Mouse (Mus musculus) CH12.LX (cell line): ENCODE measurements around the gene Olfr1062. TPM values are rescaled to one million over a fixed set of nuclear protein-coding genes. Genes with fewer than 3 reads are reported as not detected.
"Not testable (repeated sequence)": the region's sequence is repeated elsewhere in the genome, so short reads cannot be mapped to it uniquely, and the experiment has no call there.

ENCODE experiments used
- DNase-seq: peaks from one replicate; pipeline ENCODE4 v3.0.0-alpha.2; 2013; ENCODE audit errors: extremely low read depth
- H3K27ac ChIP-seq: 2 replicates; pipeline ENCODE4 v1.5.1; 2012; ENCODE audit warnings: low read depth, mild to moderate bottlenecking, control low read depth, moderate library complexity; ENCODE audit not compliant: insufficient read depth
- H3K27me3 ChIP-seq: replicated peaks from 2 replicates; pipeline ENCODE3; 2012; ENCODE audit warnings: inconsistent platforms
- H3K36me3 ChIP-seq, 2 experiments: replicated peaks in 1 of 2; 2 replicates each; pipeline versions ENCODE3 to v1.6.1; 2012; ENCODE audit warnings: inconsistent platforms in 1 of 2, low read length in 1 of 2, mild to moderate bottlenecking in 1 of 2, mixed read lengths in 1 of 2, moderate library complexity in 1 of 2; ENCODE audit not compliant: control insufficient read depth in 1 of 2, insufficient read depth in 1 of 2
- H3K4me1 ChIP-seq, 2 experiments: 2 replicates each; pipeline ENCODE4 v1.6.1; 2012; ENCODE audit warnings: inconsistent platforms in 1 of 2, moderate library complexity in 1 of 2; ENCODE audit not compliant: insufficient read depth in 2 of 2, control insufficient read depth in 1 of 2
- H3K4me2 ChIP-seq: 2 replicates; pipeline ENCODE4 v1.6.1; 2012; ENCODE audit warnings: low read depth, mild to moderate bottlenecking, control low read depth; ENCODE audit not compliant: poor library complexity, insufficient read depth, severe bottlenecking
- H3K4me3 ChIP-seq, 3 experiments: fragments of 150-350 bp in 1 of 3; sonication (generic) in 1 of 3; replicated peaks in 1 of 3; 2 replicates each; pipeline versions ENCODE3 to v1.5.1; 2011 to 2012; ENCODE audit warnings: low read depth in 2 of 3, low read length in 2 of 3, mild to moderate bottlenecking in 2 of 3, moderate library complexity in 2 of 3, control low read depth in 1 of 3, improper control_type of control experiment in 1 of 3, inconsistent platforms in 1 of 3, mixed read lengths in 1 of 3; ENCODE audit not compliant: poor library complexity in 1 of 3
- H3K79me2 ChIP-seq: replicated peaks from 2 replicates; pipeline ENCODE4 v1.6.1; 2012; ENCODE audit warnings: mild to moderate bottlenecking, moderate library complexity; ENCODE audit not compliant: control insufficient read depth, poor library complexity, insufficient read depth, severe bottlenecking; ENCODE audit errors: extremely low read depth
- H3K9ac ChIP-seq: 2 replicates; pipeline ENCODE4 v1.6.1; 2012; ENCODE audit warnings: low read depth, mild to moderate bottlenecking, control low read depth, moderate library complexity; ENCODE audit not compliant: insufficient read depth
- H3K9me3 ChIP-seq: replicated peaks from 2 replicates; pipeline ENCODE3; 2012; ENCODE audit warnings: low read length, inconsistent platforms, mixed read lengths
- CHD2 ChIP-seq: IDR thresholded peaks from 2 replicates; pipeline ENCODE4 v1.6.1; 2011; ENCODE audit warnings: low read length, improper control_type of control experiment
- MXI1 ChIP-seq: IDR thresholded peaks from 2 replicates; pipeline ENCODE4 v1.6.1; 2011; ENCODE audit warnings: mild to moderate bottlenecking, low read depth, low read length, improper control_type of control experiment
- RCOR1 ChIP-seq: conservative IDR thresholded peaks from 2 replicates; pipeline ENCODE4 v1.6.1; 2012; ENCODE audit warnings: low read depth, mild to moderate bottlenecking, inconsistent platforms, low read length, improper control_type of control experiment
- SMC3 ChIP-seq: IDR thresholded peaks from 2 replicates; pipeline ENCODE4 v1.6.1; 2011; ENCODE audit warnings: low read depth, low read length, improper control_type of control experiment
- UBTF ChIP-seq: IDR thresholded peaks from 2 replicates; pipeline ENCODE4 v1.6.1; 2012; ENCODE audit warnings: low read depth, mild to moderate bottlenecking, inconsistent platforms, low read length, improper control_type of control experiment, moderate library complexity
- USF1 ChIP-seq: IDR thresholded peaks from 2 replicates; pipeline ENCODE4 v1.6.1; 2014; ENCODE audit warnings: low read depth, mild to moderate bottlenecking, inconsistent platforms, low read length, improper control_type of control experiment
- ZC3H11A ChIP-seq: IDR thresholded peaks from 2 replicates; pipeline ENCODE4 v1.6.1; 2012; ENCODE audit warnings: low read depth, mild to moderate bottlenecking, inconsistent platforms, low read length, improper control_type of control experiment
- dilution Hi-C: fragments of 300-500 bp; cut with MboI; formaldehyde crosslinking; loops from 2 replicates; pipeline ENCODE4 v1.14.3; 2020; ENCODE audit warnings: low sequenced_read_pairs; ENCODE audit not compliant: extremely low pct_unique_long_range_greater_than_20kb, extremely low pct_ligation_motif_present
- in situ Hi-C: fragments of 300-500 bp; cut with MboI; formaldehyde crosslinking; loops from 3 replicates; pipeline ENCODE4 v1.14.3; 2019; ENCODE audit warnings: low sequenced_read_pairs, low pct_ligation_motif_present, low pct_unique_long_range_greater_than_20kb, mixed read lengths
- polyA plus RNA-seq: library from polyadenylated mRNA; unstranded; fragments of >175 nt; gene quantifications from 2 replicates; pipeline ENCODE4 v1.2.1, GENCODE M21; 2012; ENCODE audit warnings: low read depth; ENCODE audit not compliant: insufficient read length
- total RNA-seq, 2 experiments: library from RNA; depleted of rRNA; stranded (reverse); fragments of 300-350 nt in 1 of 2; fragments of >200 nt in 1 of 2; gene quantifications; 2 replicates each; pipeline ENCODE4 v1.2.3; 2012 to 2014

Olfr1062 gene
- total and polyA plus RNA-seq, 3 experiments: not detected

DNA sequence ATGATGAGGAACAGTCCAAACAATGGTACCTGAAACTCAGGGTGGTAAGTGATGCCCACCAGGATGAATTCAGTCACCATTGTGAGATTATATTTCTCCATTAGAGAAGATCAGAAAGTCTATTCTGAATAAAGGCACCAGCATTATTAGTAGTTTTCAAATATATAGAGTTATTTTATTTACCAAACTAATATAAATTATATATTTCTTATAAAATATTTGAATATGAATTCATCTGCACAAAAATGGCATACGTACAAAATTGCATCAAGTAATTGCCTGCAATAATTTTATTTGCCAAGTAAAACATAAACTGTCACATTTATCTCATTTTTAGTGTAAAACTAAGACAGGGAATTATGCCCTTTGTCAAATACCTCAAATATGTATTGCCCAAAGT is 29.6 kb upstream of the Olfr1062 start, which contains the start of gene Olfr1066:
Gene Olfr1066 (minus strand): TSS at position 101 of the 400 bp plus-strand sequence.
- Histone ChIP-seq H3K4me1 (no peaks in the 10 kb centered on the region), H3K9ac (no peak within 1 kb of the TSS), H3K4me3 (no peak within 1 kb of the TSS), H3K27ac (no peak within 1 kb of the TSS), H3K9me3 (peaks cover 10% of the 10 kb centered on the region), H3K27me3 (no peaks in the 10 kb centered on the region), H3K79me2 (no peaks in the 10 kb centered on the region), H3K36me3 (no peaks in the 10 kb centered on the region), H3K4me2 (no peak within 1 kb of the TSS)
- DNase-seq: no peak
- in situ Hi-C loops: loop anchor here (25.0 kb wide), 1 partner anchor 719 kb away; no protein-coding TSS in a partner anchor
- dilution Hi-C loops: no loop called here
- TF ChIP-seq CHD2 (no peak), UBTF (no peak), MXI1 (no peak), USF1 (no peak), SMC3 (no peak), ZC3H11A (no peak), RCOR1 (no peak)

DNA sequence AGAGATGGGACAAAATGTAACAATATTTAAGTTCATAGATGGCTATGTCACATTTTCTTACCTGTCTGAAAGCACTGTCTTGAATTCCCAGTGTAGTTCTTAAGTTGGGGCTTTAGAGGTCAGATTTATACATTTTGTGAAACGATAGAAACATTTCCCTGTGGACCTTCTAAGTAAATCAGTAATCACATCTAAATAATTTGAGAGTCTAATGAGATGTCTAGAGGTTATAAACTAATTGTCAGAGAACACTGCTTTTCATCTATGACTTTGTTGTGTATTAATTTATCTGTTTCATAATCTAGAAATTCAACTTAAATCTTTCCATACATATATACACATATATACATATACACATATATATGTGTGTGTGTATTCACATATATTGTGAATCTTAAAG is 23.9 kb upstream of the Olfr1062 start, which contains the start of gene Olfr1065:
Gene Olfr1065 (minus strand): TSS at position 101 of the 400 bp plus-strand sequence.
- H3K4me3 ChIP-seq, H3K9ac ChIP-seq, H3K4me1 ChIP-seq, H3K36me3 ChIP-seq, H3K27me3 ChIP-seq, H3K9me3 ChIP-seq, H3K27ac ChIP-seq, DNase-seq, dilution Hi-C loops, H3K4me2 ChIP-seq, H3K79me2 ChIP-seq: not testable (repeated sequence)
- in situ Hi-C loops: loop anchor here (25.0 kb wide), 1 partner anchor 713 kb away; no protein-coding TSS in a partner anchor

DNA sequence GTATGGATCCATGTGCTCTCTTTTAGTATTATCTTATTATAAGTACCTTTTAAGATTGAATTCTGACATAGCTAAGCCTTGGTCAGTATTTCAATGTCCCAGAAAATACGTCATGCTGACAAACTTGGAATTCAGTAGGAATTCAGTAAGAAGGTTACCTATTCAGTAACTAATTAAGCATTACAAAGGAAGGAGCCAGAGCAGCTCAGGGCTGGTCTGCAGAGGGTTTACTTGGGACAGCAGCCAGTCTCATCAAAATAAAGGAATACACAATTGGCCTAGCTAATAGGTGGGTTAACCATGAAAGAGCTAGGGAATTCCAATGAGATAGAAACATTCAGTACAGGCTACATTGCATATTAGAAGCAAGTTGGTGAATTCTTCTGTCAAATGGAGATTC is 15.6 kb upstream of the Olfr1062 start:
- DNase-seq, H3K9ac ChIP-seq, H3K4me1 ChIP-seq: not testable (repeated sequence)

DNA sequence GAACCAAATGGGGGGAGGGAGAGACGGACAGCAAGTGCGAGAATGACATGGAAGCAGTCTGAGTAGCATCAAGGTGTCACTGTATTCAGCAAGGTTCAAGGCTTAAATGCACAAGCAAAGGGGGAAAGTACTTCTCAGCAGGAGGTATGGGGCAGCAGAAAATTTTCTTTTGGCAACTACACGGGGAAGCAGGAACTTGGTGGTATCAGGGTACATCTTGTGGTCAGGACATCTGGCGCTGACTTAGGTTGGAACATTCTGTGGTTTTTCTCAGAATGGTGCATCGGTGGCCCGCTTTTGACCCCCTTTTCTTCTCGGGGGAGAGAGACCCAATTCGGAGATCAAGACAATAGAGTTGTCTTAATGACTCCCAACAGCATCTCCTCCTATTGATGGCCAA is 2.0 kb upstream of the Olfr1062 start:
- H3K9ac ChIP-seq, DNase-seq, H3K27ac ChIP-seq, dilution Hi-C loops, H3K4me2 ChIP-seq, H3K79me2 ChIP-seq, H3K36me3 ChIP-seq, H3K9me3 ChIP-seq, H3K4me1 ChIP-seq, in situ Hi-C loops, H3K27me3 ChIP-seq, H3K4me3 ChIP-seq: not testable (repeated sequence)

More for the DNA sequence above, 15.6 kb upstream of the Olfr1062 start:
- H3K36me3 ChIP-seq, H3K27ac ChIP-seq, dilution Hi-C loops, H3K9me3 ChIP-seq, H3K79me2 ChIP-seq, in situ Hi-C loops, H3K4me3 ChIP-seq, H3K27me3 ChIP-seq, H3K4me2 ChIP-seq: not testable (repeated sequence)
